Mouse (Mus musculus): ENCODE measurements around the gene Tenm2.

GRCm38 (mm10) chr11:37248796-37249195, 13.0 kb upstream of the Tenm2 start:
- TF ChIP-seq CTCF (IDR thresholded peaks at IDR 0.05; ENCODE audit: control insufficient read depth, insufficient read depth, low read length) (no peak), POLR2A (IDR thresholded peaks at IDR 0.05; ENCODE audit: borderline replicate concordance, control insufficient read depth, low read depth, low read length) (no peak)

Measured in bone marrow, adult 2 months (tissue).